Mouse (Mus musculus) lung, embryonic 16.5 days (tissue): Measurements from ENCODE around the gene Tubb4b. TPM values are rescaled to one million over a fixed set of nuclear protein-coding genes. Genes with fewer than 3 reads are reported as not detected.

ENCODE experiments used
- ATAC-seq: fragments of 200-750 bp; cut with Nextera tagmentation; 2 replicates; pipeline ENCODE4 v1.8.0; 2017; ENCODE audit warnings: low read depth, mild to moderate bottlenecking, moderate library complexity
- H3K27ac ChIP-seq: fragments of 300-500 bp; sonication (generic); 2 replicates; pipeline ENCODE4 v1.5.1; 2014; ENCODE audit warnings: mild to moderate bottlenecking, control low read depth, low read length
- H3K27me3 ChIP-seq: fragments of 300-500 bp; sonication (generic); 2 replicates; pipeline ENCODE4 v1.6.1; 2014; ENCODE audit warnings: low read depth, low read length, mixed read lengths; ENCODE audit not compliant: control insufficient read depth, insufficient read depth
- H3K36me3 ChIP-seq: fragments of 300-500 bp; sonication (generic); 2 replicates; pipeline ENCODE4 v1.6.1; 2014; ENCODE audit warnings: low read length; ENCODE audit not compliant: control insufficient read depth, insufficient read depth
- H3K4me1 ChIP-seq: fragments of 300-500 bp; sonication (generic); replicated peaks from 2 replicates; pipeline ENCODE4 v1.6.1; 2014; ENCODE audit warnings: low read length, mixed read lengths; ENCODE audit not compliant: control insufficient read depth, insufficient read depth
- H3K4me2 ChIP-seq: fragments of 300-500 bp; sonication (generic); 2 replicates; pipeline ENCODE4 v1.6.1; 2014; ENCODE audit warnings: low read depth, low read length, control low read depth
- H3K4me3 ChIP-seq: fragments of 300-500 bp; sonication (generic); 2 replicates; pipeline ENCODE4 v1.5.1; 2014; ENCODE audit warnings: mild to moderate bottlenecking, low read length, control low read depth
- H3K9ac ChIP-seq: fragments of 300-500 bp; sonication (generic); 2 replicates; pipeline ENCODE4 v1.6.1; 2014; ENCODE audit warnings: low read length, control low read depth
- H3K9me3 ChIP-seq: fragments of 300-500 bp; sonication (generic); 2 replicates; pipeline ENCODE4 v1.6.1; 2016; ENCODE audit warnings: low read length; ENCODE audit not compliant: control insufficient read depth
- WGBS: fragments of 180-500 bp; shearing (Covaris S2); extraction: QIAGEN DNeasy Blood & Tissue Kit; methylation state at CpG from one replicate; pipeline ENCODE4 v1.1.7; 2014; 5-methylcytosine and 5-hydroxymethylcytosine counted together
- polyA plus RNA-seq: library from polyadenylated mRNA; unstranded; fragments of >200 nt; fragmentation: Nextera tagmentation; extraction: Ambion mirVana; gene quantifications from 2 replicates; pipeline ENCODE4 v1.2.1, GENCODE M21; 2015

Gene Tubb4b
- polyA plus RNA-seq, 1 experiment from 2014 or later: 677 TPM

GRCm38 (mm10) chr2:25179566-25180217 is 44.8 kb downstream of the Tubb4b start:
- peaks cover 26% of the 10 kb centered on the region for H3K27me3 ChIP-seq
- ATAC-seq: no peak
- H3K9me3 ChIP-seq: no peaks in the 10 kb centered on the region
- peaks cover 30% of the 10 kb centered on the region for H3K4me1 ChIP-seq
- no peak overlapping the region for H3K4me3 ChIP-seq
- WGBS: 58% methylated on average over 15 of the region's 15 CpGs
- no peak overlapping the region for H3K9ac ChIP-seq
- peak overlapping the region; percentile 87 for H3K4me2 ChIP-seq
- H3K36me3 ChIP-seq: no peaks in the 10 kb centered on the region
- no peak overlapping the region for H3K27ac ChIP-seq

GRCm38 (mm10) chr2:25178285-25178972 is 46.1 kb downstream of the Tubb4b start:
- Histone ChIP-seq H3K9me3 (no peaks in the 10 kb centered on the region), H3K36me3 (no peaks in the 10 kb centered on the region), H3K4me3 (no peak overlapping the region), H3K4me1 (peaks cover 30% of the 10 kb centered on the region), H3K9ac (0 out of 2 replicates have a peak overlapping the region, but pooled peaks have one; percentile 1), H3K4me2 (no peak overlapping the region), H3K27ac (peak overlapping the region; percentile 68; the same call in 1 of the 2 replicates), H3K27me3 (peaks cover 20% of the 10 kb centered on the region)
- WGBS: 24% methylated on average over 10 of the region's 10 CpGs
- ATAC-seq: no peak

GRCm38 (mm10) chr2:25177685-25178084 is 46.8 kb downstream of the Tubb4b start:
- WGBS: 4% methylated on average over 6 of the region's 6 CpGs
- Histone ChIP-seq H3K4me3 (no peak overlapping the region), H3K4me1 (peaks cover 30% of the 10 kb centered on the region), H3K4me2 (peak overlapping the region; percentile 18), H3K27me3 (peaks cover 17% of the 10 kb centered on the region), H3K36me3 (no peaks in the 10 kb centered on the region), H3K9ac (peak overlapping the region; percentile 25; the same call in 1 of the 2 replicates), H3K9me3 (no peaks in the 10 kb centered on the region), H3K27ac (peak overlapping the region; percentile 68)
- ATAC-seq: peak; percentile 34

GRCm38 (mm10) chr2:25177076-25177475 is 47.4 kb downstream of the Tubb4b start:
- H3K4me3 ChIP-seq: no peak overlapping the region
- peaks cover 15% of the 10 kb centered on the region for H3K27me3 ChIP-seq
- H3K4me2 ChIP-seq: peak overlapping the region; percentile 18
- peak overlapping the region; percentile 9; the same call in 1 of the 2 replicates for H3K9ac ChIP-seq
- H3K36me3 ChIP-seq: no peaks in the 10 kb centered on the region
- H3K4me1 ChIP-seq: peaks cover 30% of the 10 kb centered on the region
- no peak for ATAC-seq
- H3K9me3 ChIP-seq: no peaks in the 10 kb centered on the region
- 34% methylated on average over 4 of the region's 4 CpGs for WGBS
- peak overlapping the region; percentile 68 for H3K27ac ChIP-seq

DNA sequence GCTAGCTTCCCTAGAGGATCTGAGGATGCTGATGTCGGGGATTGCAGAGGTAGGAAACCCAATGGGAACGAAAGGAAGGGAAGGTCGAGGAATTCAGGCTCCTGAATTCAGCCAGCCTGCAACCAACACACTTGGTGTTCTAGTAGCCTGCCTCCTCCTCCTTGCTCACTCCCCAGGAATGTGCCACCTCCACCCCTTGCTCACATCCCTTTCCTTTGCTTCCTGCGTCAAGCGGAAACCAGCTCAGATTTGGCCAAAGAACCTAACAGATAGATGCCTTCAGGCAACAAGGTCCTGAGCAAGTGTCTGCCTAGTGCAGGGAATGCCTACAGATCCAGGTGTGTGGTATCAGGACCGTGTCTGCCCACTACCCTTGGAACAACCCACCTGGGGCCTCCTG is 47.9 kb downstream of the Tubb4b start:
- Histone ChIP-seq H3K9me3 (no peaks in the 10 kb centered on the region), H3K4me3 (no peak overlapping the region), H3K36me3 (no peaks in the 10 kb centered on the region), H3K4me1 (peaks cover 30% of the 10 kb centered on the region), H3K27ac (peak overlapping the region; percentile 68), H3K27me3 (peaks cover 13% of the 10 kb centered on the region), H3K9ac (peak overlapping the region; percentile 9; the same call in 1 of the 2 replicates), H3K4me2 (no peak overlapping the region)
- no peak for ATAC-seq
- 34% methylated on average over 6 of the region's 6 CpGs for WGBS

DNA sequence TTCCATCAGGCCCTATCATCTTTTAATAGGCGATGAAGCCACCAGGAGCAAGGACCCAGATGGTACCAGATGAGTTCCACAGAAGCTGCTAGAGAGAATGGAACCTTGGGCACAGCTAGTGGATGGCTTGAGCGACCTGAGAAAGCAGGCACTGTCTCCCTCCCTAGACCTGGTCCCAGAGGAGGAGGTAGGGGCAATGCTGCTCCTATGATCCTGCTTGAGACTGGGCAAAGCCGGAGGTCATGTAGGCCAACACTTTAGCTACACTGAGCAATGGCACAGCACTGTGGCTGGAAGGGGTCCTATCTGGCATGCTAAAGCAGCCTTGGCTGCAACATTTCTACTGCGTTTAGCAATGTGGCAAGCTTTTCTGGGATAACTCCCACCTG is 48.8 kb downstream of the Tubb4b start:
- Histone ChIP-seq H3K4me3 (no peak overlapping the region), H3K4me2 (no peak overlapping the region), H3K36me3 (no peaks in the 10 kb centered on the region), H3K27me3 (peaks cover 4% of the 10 kb centered on the region; the same call in 1 of the 2 replicates), H3K27ac (no peak overlapping the region), H3K4me1 (peaks cover 32% of the 10 kb centered on the region), H3K9ac (no peak overlapping the region), H3K9me3 (no peaks in the 10 kb centered on the region)
- no peak for ATAC-seq
- WGBS: 81% methylated on average over 4 of the region's 4 CpGs

GRCm38 (mm10) chr2:25174866-25175689 is 49.4 kb downstream of the Tubb4b start:
- 41% methylated on average over 7 of the region's 7 CpGs for WGBS
- H3K4me3 ChIP-seq: no peak overlapping the region
- H3K9ac ChIP-seq: no peak overlapping the region
- no peak for ATAC-seq
- peaks cover 33% of the 10 kb centered on the region for H3K4me1 ChIP-seq
- H3K27ac ChIP-seq: no peak overlapping the region
- H3K9me3 ChIP-seq: no peaks in the 10 kb centered on the region
- peaks cover 4% of the 10 kb centered on the region; the same call in 1 of the 2 replicates for H3K27me3 ChIP-seq
- no peak overlapping the region for H3K4me2 ChIP-seq
- no peaks in the 10 kb centered on the region for H3K36me3 ChIP-seq

DNA sequence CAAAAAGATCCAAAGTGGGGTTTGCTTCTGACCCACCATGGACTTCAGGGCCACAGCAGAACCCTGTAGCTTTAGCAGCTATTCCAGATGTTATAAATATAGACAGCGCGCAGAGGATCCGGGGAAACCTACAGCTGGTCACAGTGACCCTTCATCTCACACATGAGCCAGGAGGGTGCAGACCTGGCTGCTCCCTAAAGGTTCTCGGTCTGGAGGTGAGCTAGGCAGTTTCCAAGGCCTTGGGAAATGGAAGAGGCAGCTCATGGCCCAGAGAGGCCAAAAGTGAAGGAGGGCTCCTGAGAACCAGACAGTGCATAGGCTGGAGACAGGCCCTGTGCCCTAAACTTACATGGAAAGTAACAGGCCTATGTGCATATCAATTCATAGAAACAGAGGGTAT is 50.7 kb downstream of the Tubb4b start:
- H3K27me3 ChIP-seq: peaks cover 1% of the 10 kb centered on the region; the same call in 1 of the 2 replicates
- H3K4me2 ChIP-seq: no peak overlapping the region
- H3K27ac ChIP-seq: no peak overlapping the region
- H3K4me3 ChIP-seq: no peak overlapping the region
- no peaks in the 10 kb centered on the region for H3K36me3 ChIP-seq
- H3K9me3 ChIP-seq: no peaks in the 10 kb centered on the region
- peaks cover 36% of the 10 kb centered on the region for H3K4me1 ChIP-seq
- 91% methylated on average over 4 of the region's 4 CpGs for whole genome bisulfite sequencing
- no peak for ATAC-seq
- no peak overlapping the region for H3K9ac ChIP-seq

GRCm38 (mm10) chr2:25172629-25173028 is 51.9 kb downstream of the Tubb4b start:
- no peak overlapping the region for H3K4me2 ChIP-seq
- H3K9ac ChIP-seq: no peak overlapping the region
- no peaks in the 10 kb centered on the region for H3K27me3 ChIP-seq
- peaks cover 32% of the 10 kb centered on the region for H3K4me1 ChIP-seq
- WGBS: 44% methylated on average over 8 of the region's 8 CpGs
- H3K9me3 ChIP-seq: no peaks in the 10 kb centered on the region
- H3K27ac ChIP-seq: no peak overlapping the region
- no peak for ATAC-seq
- H3K4me3 ChIP-seq: no peak overlapping the region
- H3K36me3 ChIP-seq: no peaks in the 10 kb centered on the region
